Mouse (Mus musculus) urinary bladder, postnatal 25 days (tissue): Measurements from ENCODE around the gene Klhl3.

ENCODE experiments used
- DNase-seq: peaks from one replicate; pipeline ENCODE4 v3.0.0; 2022; ENCODE audit warnings: low spot score

Gene Klhl3

GRCm38 (mm10) chr13:58124989-58125388 lies 11.6 kb upstream of the Klhl3 start:
- DNase-seq, result no peak

- DNase-seq, result no peak
Observed at GRCm38 (mm10) chr13:58124278-58124677, 10.9 kb upstream of the Klhl3 start.

- DNase-seq, result no peak
Observed at GRCm38 (mm10) chr13:58123381-58123780, 10.0 kb upstream of the Klhl3 start.

- DNase-seq, result no peak
Observed at GRCm38 (mm10) chr13:58122786-58123297, 9.4 kb upstream of the Klhl3 start.

DNA sequence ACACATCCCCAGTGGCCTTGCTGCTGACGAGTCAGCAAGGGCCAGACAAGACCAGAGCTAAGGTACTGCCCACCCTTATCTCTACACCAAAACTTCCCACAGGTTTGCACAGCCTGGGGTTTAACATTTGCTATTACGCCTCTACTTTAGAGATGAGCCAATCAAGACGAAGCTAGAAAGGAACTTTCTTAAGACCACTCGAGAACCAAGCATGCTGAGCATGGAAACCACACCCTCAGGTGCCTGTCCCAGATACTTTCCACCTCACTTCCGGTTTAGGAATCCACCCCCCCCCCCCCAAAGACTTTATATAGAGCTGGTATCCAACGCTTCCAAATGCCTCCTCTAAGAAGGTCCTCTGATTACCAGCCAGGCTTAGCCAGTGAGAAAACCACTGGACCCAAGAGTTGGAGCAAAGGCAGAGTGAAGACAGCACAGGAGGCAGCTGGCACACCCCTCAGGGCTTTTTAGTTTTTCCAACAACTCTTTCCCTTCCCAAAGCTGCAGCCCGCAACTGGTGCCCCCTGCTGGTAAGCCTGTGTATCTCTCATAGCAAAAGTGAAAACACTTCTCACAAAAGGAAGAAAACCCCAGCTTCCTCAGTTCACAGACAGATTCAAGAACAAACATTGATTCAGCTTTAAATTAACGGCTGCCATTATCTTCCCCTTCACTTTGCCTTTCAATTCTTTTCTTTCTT lies 4.1 kb upstream of the Klhl3 start:
- DNase-seq, result peak; percentile 70

GRCm38 (mm10) chr13:58116801-58117200 lies 3.4 kb upstream of the Klhl3 start:
- DNase-seq, result no peak

GRCm38 (mm10) chr13:58115227-58115626 lies 1.8 kb upstream of the Klhl3 start:
- no peak for DNase-seq

GRCm38 (mm10) chr13:58112601-58113041 lies 771 bp downstream of the Klhl3 start:
- no peak for DNase-seq

GRCm38 (mm10) chr13:58112191-58112590 lies 1.2 kb downstream of the Klhl3 start:
- no peak for DNase-seq

GRCm38 (mm10) chr13:58111306-58111705 lies 2.1 kb downstream of the Klhl3 start:
- DNase-seq, result no peak

DNA sequence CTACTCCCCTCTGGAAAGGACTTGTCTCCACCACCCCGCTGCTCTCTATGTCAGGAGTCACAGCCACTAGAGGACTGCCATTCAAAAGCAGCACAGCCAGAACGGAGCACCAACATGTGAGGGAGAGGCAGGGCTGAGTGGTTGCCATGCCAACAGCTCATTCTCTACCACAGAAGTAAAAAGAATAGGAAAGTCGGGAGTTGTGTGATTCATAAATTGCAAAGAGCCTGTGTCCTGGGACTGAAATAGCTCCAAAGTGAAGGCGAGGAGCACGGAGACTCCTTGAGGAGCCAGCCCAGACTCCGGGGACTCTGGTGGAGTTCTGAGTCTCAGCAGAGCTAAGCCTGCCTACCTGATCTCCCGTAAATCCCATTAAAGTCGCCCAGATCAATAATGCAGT lies 22.7 kb downstream of the Klhl3 start:
- no peak for DNase-seq

DNA sequence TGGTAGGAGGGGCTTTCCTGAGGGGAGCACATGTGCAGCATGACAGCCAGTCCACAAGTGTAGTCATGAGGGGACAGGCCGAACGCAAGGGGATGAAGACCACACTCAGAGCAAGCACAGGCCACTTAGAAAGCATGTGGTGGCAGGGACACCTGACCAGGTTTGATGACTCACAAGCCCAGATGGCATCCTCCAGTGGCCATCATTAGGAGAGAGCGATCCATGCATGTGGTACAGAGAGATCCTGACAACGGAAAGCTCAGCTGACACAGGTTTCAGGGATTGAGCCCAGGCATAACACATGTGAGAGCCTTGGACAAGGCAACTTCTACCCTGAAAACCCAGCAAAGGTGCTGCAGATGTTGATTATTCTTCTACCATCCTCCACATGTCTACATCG lies 29.0 kb downstream of the Klhl3 start:
- DNase-seq, result no peak

- no peak for DNase-seq
Observed at GRCm38 (mm10) chr13:58083521-58083920, 29.9 kb downstream of the Klhl3 start.

DNA sequence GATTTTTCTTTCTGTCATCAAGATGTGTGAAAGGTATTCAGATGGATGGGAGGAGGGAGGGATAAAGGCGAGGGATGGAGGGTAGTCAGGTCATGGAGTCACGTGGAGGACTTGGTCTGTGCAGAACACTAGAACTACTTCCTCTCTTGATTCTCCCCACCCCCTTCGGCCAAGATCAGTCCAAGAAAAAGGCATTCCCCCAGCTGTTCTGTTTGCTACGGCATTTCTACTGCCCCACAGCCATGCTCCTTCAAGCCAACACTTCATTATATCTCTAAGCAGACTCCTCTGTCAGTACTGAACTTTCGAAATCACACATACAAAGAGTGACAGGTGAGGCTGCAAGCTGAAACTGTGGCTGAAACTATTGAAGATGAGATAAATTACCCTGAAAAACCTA lies 30.3 kb downstream of the Klhl3 start:
- DNase-seq, result no peak

DNA sequence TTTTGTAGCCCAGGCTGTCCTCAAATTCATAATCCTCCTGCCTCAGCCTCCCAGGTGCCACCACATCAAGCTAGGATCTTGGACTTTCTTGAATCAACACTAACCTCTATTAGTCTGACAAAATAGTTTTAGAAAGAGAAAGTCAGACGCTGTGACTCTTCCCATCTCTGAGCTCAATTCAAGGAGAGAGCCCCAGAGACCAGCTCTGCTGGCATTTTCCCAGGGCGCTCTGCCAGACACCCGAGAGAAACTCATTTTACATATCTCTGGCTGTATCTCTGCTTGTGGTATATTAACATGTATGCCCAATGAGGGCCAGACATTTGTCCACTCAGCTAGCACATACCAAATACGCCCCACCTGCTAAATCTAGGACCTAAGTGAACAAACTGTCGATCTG lies 35.0 kb downstream of the Klhl3 start:
- DNase-seq, result no peak

GRCm38 (mm10) chr13:58074881-58075280 lies 38.5 kb downstream of the Klhl3 start:
- DNase-seq, result no peak

- no peak for DNase-seq
Observed at GRCm38 (mm10) chr13:58074466-58074865, 38.9 kb downstream of the Klhl3 start.

- DNase-seq, result no peak
Observed at GRCm38 (mm10) chr13:58073254-58073882, 40.0 kb downstream of the Klhl3 start.

DNA sequence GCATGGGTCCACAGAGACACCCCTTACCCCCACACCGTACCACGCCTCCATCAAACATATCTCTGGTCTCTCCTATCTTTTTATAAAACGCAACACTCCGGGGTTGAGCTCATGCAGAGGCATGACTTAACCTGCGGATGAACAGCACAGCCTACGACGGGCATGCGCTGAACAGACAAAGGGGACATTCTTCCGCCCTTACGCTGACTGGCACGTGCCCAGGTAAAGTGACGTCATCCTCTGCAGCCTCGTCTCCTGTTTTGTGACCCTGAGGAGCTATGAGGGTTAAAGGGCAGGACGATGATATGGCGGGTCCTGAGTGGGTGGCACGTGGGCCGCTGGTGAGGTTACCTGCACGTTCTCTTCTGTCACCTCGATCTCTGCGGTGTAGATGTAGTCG lies 42.2 kb downstream of the Klhl3 start:
- no peak for DNase-seq

DNA sequence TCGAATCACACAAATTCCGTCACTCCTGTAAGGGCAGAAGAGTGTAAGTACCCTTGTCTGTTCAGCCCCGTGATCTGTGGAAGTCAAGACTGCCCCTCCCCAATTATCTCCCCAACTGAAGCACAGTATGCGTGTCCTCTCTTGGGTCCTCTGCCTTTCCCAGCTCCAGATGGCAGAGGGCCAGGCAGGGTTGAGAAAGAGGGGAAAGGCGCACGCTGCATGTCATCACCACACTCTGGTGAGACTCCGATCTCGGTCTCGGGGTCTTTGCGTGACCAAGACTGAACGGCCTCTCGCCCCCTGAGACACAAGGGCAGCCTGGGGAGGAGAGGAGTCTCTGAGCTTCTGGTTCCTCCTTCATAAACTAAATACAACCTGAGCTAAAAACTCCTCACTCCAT lies 42.9 kb downstream of the Klhl3 start:
- DNase-seq, result no peak

DNA sequence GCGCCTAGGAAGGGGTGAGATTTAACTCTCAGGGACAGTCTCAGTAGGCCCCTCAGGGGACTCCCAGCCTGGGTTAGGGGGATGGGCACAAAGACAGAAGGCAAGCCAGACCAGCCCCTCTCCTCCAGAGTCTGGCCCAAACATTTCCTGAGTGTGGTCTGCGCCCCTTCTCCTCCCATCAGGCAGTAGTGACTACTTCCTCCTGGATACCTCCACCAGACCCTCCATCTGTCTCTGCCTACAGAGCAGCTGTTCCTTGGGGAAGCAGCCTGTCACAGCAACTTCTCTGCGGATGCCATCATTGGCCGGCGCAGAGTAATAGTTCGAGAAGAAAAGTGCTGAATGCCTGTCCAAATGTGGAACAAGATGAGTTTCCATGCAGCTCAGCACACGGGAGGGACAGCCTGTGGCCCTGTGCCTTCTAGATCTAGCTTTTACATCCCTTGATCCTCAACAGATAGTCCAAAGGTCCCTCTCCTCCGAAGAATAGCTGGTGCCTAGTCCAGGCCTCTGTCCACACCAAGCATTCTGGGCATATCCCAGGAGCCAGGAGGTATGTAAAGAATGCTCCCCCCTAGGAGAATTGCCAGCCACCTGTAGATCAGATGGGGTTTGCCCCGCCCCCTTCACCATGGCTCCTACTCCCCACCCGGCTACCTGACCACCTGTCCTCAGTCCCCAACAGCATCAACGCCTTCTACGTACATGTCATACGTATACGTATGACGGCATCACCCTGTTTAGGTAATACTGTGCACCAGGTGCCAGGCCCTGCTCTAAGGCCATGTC lies 44.8 kb downstream of the Klhl3 start:
- no peak for DNase-seq

- DNase-seq, result peak; percentile 11
Observed at GRCm38 (mm10) chr13:58067540-58068103, 45.8 kb downstream of the Klhl3 start.
